Mouse (Mus musculus) embryo, embryonic 10 days (tissue): ENCODE measurements at regions not wholly inside any gene's neighbourhood (a gene's known extent, or its start where the extent isn't known, plus 50 kb on each side); places are given as distances from the start of the nearest gene placed in this dataset.

Experiments
- DNase-seq: peaks from one replicate; pipeline ENCODE4 v3.0.0-alpha.2; 2015; ENCODE audit warnings: low spot score

- no peak for DNase-seq
These were observed 81.2 kb upstream of the Chordc1 start for GRCm38 (mm10) chr9:18210721-18211120.

GRCm38 (mm10) chr9:18226644-18227043 is 65.3 kb upstream of the Chordc1 start:
- no peak for DNase-seq

- peak; percentile 46 for DNase-seq
These were observed 62.0 kb upstream of the Chordc1 start for GRCm38 (mm10) chr9:18229933-18230332.
